Mouse (Mus musculus) cerebellum, adult 8-10 months (tissue): ENCODE data around the gene Hist2h4.
A peak's percentile ranks its signal among the peaks of the same experiment; 100 is the strongest.
"Not testable (repeated sequence)": the region's sequence is repeated elsewhere in the genome, so short reads cannot be mapped to it uniquely, and the experiment has no call there.

Experiments used
- DNase-seq: peaks from one replicate; pipeline ENCODE4 v3.0.0; 2022

The Hist2h4 gene

DNA sequence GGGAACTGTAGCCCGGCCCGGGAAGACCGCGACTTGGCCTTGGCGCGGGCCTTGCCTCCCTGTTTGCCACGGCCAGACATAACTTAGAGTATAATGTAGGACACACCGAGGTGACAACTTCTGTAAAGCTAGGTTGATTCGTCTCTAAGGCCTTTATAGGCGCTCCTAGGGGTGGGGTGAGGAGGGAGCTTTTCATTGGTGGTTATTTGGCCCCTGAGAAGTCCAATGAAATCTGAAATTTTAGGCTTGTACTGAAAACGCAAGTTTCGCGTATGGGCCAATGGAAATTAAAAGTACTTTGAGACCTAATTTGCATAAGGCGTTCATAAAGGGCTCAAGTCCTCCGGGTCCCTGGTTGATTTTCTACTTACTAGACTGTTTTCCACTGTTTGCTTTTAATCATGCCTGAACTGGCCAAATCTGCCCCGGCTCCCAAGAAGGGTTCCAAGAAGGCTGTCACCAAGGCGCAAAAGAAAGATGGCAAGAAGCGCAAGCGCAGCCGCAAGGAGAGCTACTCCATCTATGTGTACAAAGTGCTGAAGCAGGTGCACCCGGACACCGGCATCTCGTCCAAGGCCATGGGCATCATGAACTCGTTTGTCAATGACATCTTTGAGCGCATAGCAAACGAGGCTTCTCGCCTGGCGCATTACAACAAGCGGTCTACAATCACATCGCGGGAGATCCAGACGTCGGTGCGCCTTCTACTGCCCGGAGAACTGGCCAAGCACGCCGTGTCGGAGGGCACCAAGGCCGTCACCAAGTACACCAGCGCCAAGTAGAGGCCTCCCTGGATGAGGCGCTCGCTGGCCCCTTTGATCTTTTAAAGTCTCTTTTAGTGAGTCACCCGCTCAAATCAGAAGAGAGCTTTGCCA, 42.1 kb downstream of the Hist2h4 start, which contains the start of the genes Hist2h2ac and Hist2h2be:
TSS of gene Hist2h2ac (minus strand) at position 116 of the 875 bp plus-strand sequence.
TSS of gene Hist2h2be (plus strand) at position 355 of the 875 bp plus-strand sequence.
- DNase-seq = peak; percentile 86

DNA sequence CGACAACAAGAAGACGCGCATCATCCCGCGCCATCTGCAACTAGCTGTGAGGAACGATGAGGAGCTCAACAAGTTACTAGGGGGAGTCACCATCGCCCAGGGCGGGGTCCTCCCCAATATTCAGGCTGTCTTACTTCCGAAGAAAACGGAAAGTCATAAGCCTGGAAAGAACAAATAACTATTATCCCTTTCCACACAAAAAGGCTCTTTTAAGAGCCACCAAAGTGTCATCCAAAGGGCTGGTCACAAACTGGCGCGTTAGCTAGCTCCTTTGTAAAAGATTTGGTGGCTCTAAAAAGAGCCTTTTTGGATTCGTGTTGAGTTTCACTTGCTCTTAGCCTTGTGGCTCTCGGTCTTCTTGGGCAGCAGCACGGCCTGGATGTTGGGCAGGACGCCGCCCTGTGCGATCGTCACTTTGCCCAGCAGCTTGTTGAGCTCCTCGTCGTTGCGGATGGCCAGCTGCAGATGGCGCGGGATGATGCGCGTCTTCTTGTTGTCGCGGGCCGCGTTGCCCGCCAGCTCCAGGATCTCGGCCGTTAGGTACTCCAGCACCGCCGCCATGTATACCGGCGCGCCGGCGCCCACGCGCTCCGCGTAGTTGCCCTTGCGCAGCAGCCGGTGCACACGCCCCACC, 42.9 kb downstream of the Hist2h4 start:
- DNase-seq = not testable (repeated sequence)

DNA sequence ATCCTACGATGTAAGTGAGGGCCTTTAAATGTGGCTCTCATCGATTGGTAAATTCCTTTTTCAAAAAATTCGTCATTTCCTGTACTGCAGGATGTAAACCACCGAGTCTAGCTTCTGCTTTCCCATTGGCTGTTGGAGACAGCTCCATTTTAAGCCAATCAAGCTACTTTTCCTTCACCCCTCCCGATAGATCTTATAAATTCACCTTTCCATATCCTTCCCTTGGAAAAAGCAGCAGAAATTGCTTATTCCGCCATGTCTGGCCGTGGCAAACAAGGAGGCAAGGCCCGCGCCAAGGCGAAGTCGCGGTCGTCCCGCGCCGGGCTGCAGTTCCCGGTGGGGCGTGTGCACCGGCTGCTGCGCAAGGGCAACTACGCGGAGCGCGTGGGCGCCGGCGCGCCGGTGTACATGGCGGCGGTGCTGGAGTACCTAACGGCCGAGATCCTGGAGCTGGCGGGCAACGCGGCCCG, 43.4 kb downstream of the Hist2h4 start, which contains the start of the genes Bola1 and Hist2h2ab:
TSS of gene Bola1 (minus strand) at position 49 of the 470 bp plus-strand sequence.
TSS of gene Hist2h2ab (plus strand) at position 205 of the 470 bp plus-strand sequence.
- peak; percentile 78 for DNase-seq

DNA sequence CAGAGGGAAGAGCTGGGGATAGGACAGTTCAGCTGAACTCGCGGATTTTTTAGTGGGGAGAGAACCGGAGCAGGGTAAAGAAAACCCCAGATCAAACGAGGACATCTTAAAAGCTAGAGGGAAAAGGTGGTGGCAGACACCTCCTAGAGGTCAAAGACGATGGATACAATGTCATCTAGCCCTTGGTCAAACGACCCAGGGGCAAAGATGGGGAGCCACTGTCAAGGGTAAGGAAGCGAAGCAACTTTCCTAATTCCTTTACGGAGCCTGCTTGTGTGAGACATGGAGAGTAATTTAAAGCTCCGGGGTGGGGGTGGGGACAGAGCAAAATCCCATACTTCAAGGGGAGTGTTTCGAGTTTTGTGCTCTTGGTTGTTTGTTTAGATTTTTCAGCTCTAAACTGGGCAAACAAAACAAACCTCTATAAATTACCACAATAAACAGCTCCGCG, 43.9 kb downstream of the Hist2h4 start:
- DNase-seq = peak; percentile 52
